Mouse (Mus musculus): Measurements from ENCODE around the gene Nacc2.

The Nacc2 gene

GRCm38 (mm10) chr2:26123079-26123648 lies at the start of gene Nacc2:
Gene Nacc2 (minus strand): TSS chr2:26123220.
- no peak for DNase-seq (ENCODE audit: low spot score)

- no peak for DNase-seq (ENCODE audit: low spot score)
Measured at GRCm38 (mm10) chr2:26172166-26172565, 49.1 kb upstream of the Nacc2 start.

- DNase-seq (ENCODE audit: low spot score): no peak
Measured at GRCm38 (mm10) chr2:26170376-26170775, 47.4 kb upstream of the Nacc2 start.

- DNase-seq (ENCODE audit: low spot score): no peak
Measured at GRCm38 (mm10) chr2:26168843-26169579, 46.0 kb upstream of the Nacc2 start.

- no peak for DNase-seq (ENCODE audit: low spot score)
Measured at GRCm38 (mm10) chr2:26166890-26167289, 43.9 kb upstream of the Nacc2 start.

GRCm38 (mm10) chr2:26158064-26158463 lies 35.0 kb upstream of the Nacc2 start:
- DNase-seq (ENCODE audit: low spot score): no peak

- DNase-seq (ENCODE audit: low spot score): no peak
Measured at GRCm38 (mm10) chr2:26156191-26156977, 33.4 kb upstream of the Nacc2 start.

- no peak for DNase-seq (ENCODE audit: low spot score)
Measured at GRCm38 (mm10) chr2:26155737-26156136, 32.7 kb upstream of the Nacc2 start.

- no peak for DNase-seq (ENCODE audit: low spot score)
Measured at GRCm38 (mm10) chr2:26154586-26154985, 31.6 kb upstream of the Nacc2 start.

GRCm38 (mm10) chr2:26153909-26154340 lies 30.9 kb upstream of the Nacc2 start:
- peak; percentile 46 for DNase-seq (ENCODE audit: low spot score)

GRCm38 (mm10) chr2:26153295-26153694 lies 30.3 kb upstream of the Nacc2 start:
- peak; percentile 24 for DNase-seq (ENCODE audit: low spot score)

GRCm38 (mm10) chr2:26147706-26148370 lies 24.8 kb upstream of the Nacc2 start:
- no peak for DNase-seq (ENCODE audit: low spot score)

GRCm38 (mm10) chr2:26146337-26147042 lies 23.5 kb upstream of the Nacc2 start:
- no peak for DNase-seq (ENCODE audit: low spot score)

- DNase-seq (ENCODE audit: low spot score): no peak
Measured at GRCm38 (mm10) chr2:26145113-26145512, 22.1 kb upstream of the Nacc2 start.

- no peak for DNase-seq (ENCODE audit: low spot score)
Measured at GRCm38 (mm10) chr2:26144331-26144730, 21.3 kb upstream of the Nacc2 start.

- DNase-seq (ENCODE audit: low spot score): no peak
Measured at GRCm38 (mm10) chr2:26143556-26143955, 20.5 kb upstream of the Nacc2 start.

GRCm38 (mm10) chr2:26142986-26143385 lies 20.0 kb upstream of the Nacc2 start:
- DNase-seq (ENCODE audit: low spot score): no peak

GRCm38 (mm10) chr2:26141893-26142635 lies 19.0 kb upstream of the Nacc2 start:
- peak; percentile 64 for DNase-seq (ENCODE audit: low spot score)

GRCm38 (mm10) chr2:26140903-26141302 lies 17.9 kb upstream of the Nacc2 start:
- DNase-seq (ENCODE audit: low spot score): no peak

- DNase-seq (ENCODE audit: low spot score): peak; percentile 98
Measured at GRCm38 (mm10) chr2:26140292-26140819, 17.3 kb upstream of the Nacc2 start.

Data from lung, postnatal 25 days (tissue).